Mouse (Mus musculus) brain, embryonic 14.5 days (tissue): Measurements from ENCODE around the gene Fam221a.

Experiments
- CTCF ChIP-seq: fragments of 200-500 bp; IDR thresholded peaks from 2 replicates; pipeline ENCODE4 v1.5.1; 2012; ENCODE audit warnings: inconsistent platforms, mild to moderate bottlenecking, moderate library complexity, borderline replicate concordance; ENCODE audit not compliant: insufficient read depth, insufficient read length; ENCODE audit errors: extremely low read depth
- POLR2A ChIP-seq: fragments of 200-500 bp; IDR thresholded peaks from 2 replicates; pipeline ENCODE4 v1.6.1; 2012; ENCODE audit warnings: mild to moderate bottlenecking, inconsistent platforms, borderline replicate concordance; ENCODE audit not compliant: poor library complexity, insufficient read depth, insufficient read length, severe bottlenecking; ENCODE audit errors: extremely low read depth

DNA sequence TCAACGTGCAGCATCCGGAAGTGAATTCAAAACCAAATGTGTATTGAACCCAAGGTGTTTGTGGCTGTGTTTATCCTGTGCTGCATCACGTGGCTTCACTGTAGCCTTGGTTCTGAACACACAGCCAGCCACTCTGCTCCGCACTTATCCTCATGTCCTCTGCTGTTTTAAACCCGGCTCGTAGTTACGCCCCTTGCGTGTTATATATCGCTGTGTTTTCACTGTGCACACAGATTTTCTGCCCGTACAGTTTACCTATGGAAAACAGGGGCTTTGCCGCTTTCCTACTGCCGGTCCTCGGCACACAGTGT lies 35.5 kb upstream of the Fam221a start:
- TF ChIP-seq CTCF: no peak
- TF ChIP-seq POLR2A: no peak
